Mouse (Mus musculus): ENCODE data around the gene Cep57.
"Not testable (repeated sequence)": the region's sequence is repeated elsewhere in the genome, so short reads cannot be mapped to it uniquely, and the experiment has no call there.

Cep57 gene

GRCm38 (mm10) chr9:13794302-13794701 is 32.6 kb downstream of the Cep57 start:
- no peak for DNase-seq

GRCm38 (mm10) chr9:13790864-13791263 is 36.0 kb downstream of the Cep57 start:
- DNase-seq = not testable (repeated sequence)

- no peak for DNase-seq
These were observed 44.9 kb downstream of the Cep57 start for GRCm38 (mm10) chr9:13781985-13782384.

GRCm38 (mm10) chr9:13774732-13775131 is 52.2 kb downstream of the Cep57 start:
- no peak for DNase-seq

GRCm38 (mm10) chr9:13766570-13766969 is 60.3 kb downstream of the Cep57 start:
- no peak for DNase-seq

- no peak for DNase-seq
These were observed 61.3 kb downstream of the Cep57 start for GRCm38 (mm10) chr9:13765624-13766023.

- no peak for DNase-seq
These were observed 66.5 kb downstream of the Cep57 start for GRCm38 (mm10) chr9:13760430-13760829.
